Mouse (Mus musculus) CH12.LX (cell line): ENCODE measurements around the gene Fam222a. TPM values are rescaled to one million over a fixed set of nuclear protein-coding genes. Genes with fewer than 3 reads are reported as not detected.

ENCODE experiments used
- DNase-seq: peaks from one replicate; pipeline ENCODE4 v3.0.0-alpha.2; 2013; ENCODE audit errors: extremely low read depth
- H3K27ac ChIP-seq: 2 replicates; pipeline ENCODE4 v1.5.1; 2012; ENCODE audit warnings: low read depth, mild to moderate bottlenecking, control low read depth, moderate library complexity; ENCODE audit not compliant: insufficient read depth
- H3K27me3 ChIP-seq: replicated peaks from 2 replicates; pipeline ENCODE3; 2012; ENCODE audit warnings: inconsistent platforms
- H3K36me3 ChIP-seq, 2 experiments: replicated peaks in 1 of 2; 2 replicates each; pipeline versions ENCODE3 to v1.6.1; 2012; ENCODE audit warnings: inconsistent platforms in 1 of 2, low read length in 1 of 2, mild to moderate bottlenecking in 1 of 2, mixed read lengths in 1 of 2, moderate library complexity in 1 of 2; ENCODE audit not compliant: control insufficient read depth in 1 of 2, insufficient read depth in 1 of 2
- H3K4me1 ChIP-seq, 2 experiments: 2 replicates each; pipeline ENCODE4 v1.6.1; 2012; ENCODE audit warnings: inconsistent platforms in 1 of 2, moderate library complexity in 1 of 2; ENCODE audit not compliant: insufficient read depth in 2 of 2, control insufficient read depth in 1 of 2
- H3K4me2 ChIP-seq: 2 replicates; pipeline ENCODE4 v1.6.1; 2012; ENCODE audit warnings: low read depth, mild to moderate bottlenecking, control low read depth; ENCODE audit not compliant: poor library complexity, insufficient read depth, severe bottlenecking
- H3K4me3 ChIP-seq, 3 experiments: fragments of 150-350 bp in 1 of 3; sonication (generic) in 1 of 3; replicated peaks in 1 of 3; 2 replicates each; pipeline versions ENCODE3 to v1.5.1; 2011 to 2012; ENCODE audit warnings: low read depth in 2 of 3, low read length in 2 of 3, mild to moderate bottlenecking in 2 of 3, moderate library complexity in 2 of 3, control low read depth in 1 of 3, improper control_type of control experiment in 1 of 3, inconsistent platforms in 1 of 3, mixed read lengths in 1 of 3; ENCODE audit not compliant: poor library complexity in 1 of 3
- H3K79me2 ChIP-seq: replicated peaks from 2 replicates; pipeline ENCODE4 v1.6.1; 2012; ENCODE audit warnings: mild to moderate bottlenecking, moderate library complexity; ENCODE audit not compliant: control insufficient read depth, poor library complexity, insufficient read depth, severe bottlenecking; ENCODE audit errors: extremely low read depth
- H3K9ac ChIP-seq: 2 replicates; pipeline ENCODE4 v1.6.1; 2012; ENCODE audit warnings: low read depth, mild to moderate bottlenecking, control low read depth, moderate library complexity; ENCODE audit not compliant: insufficient read depth
- H3K9me3 ChIP-seq: replicated peaks from 2 replicates; pipeline ENCODE3; 2012; ENCODE audit warnings: low read length, inconsistent platforms, mixed read lengths
- BHLHE40 ChIP-seq: IDR thresholded peaks from 2 replicates; pipeline ENCODE4 v1.6.1; 2011; ENCODE audit warnings: mild to moderate bottlenecking, low read depth, low read length, improper control_type of control experiment
- CHD2 ChIP-seq: IDR thresholded peaks from 2 replicates; pipeline ENCODE4 v1.6.1; 2011; ENCODE audit warnings: low read length, improper control_type of control experiment
- E2F4 ChIP-seq: IDR thresholded peaks from 2 replicates; pipeline ENCODE4 v1.6.1; 2011; ENCODE audit warnings: low read depth, low read length, improper control_type of control experiment; ENCODE audit not compliant: insufficient replicate concordance
- EP300 ChIP-seq: IDR thresholded peaks from 2 replicates; pipeline ENCODE4 v1.6.1; 2011; ENCODE audit warnings: low read length, improper control_type of control experiment
- ETS1 ChIP-seq: conservative IDR thresholded peaks from 2 replicates; pipeline ENCODE4 v1.6.1; 2012; ENCODE audit warnings: low read depth, mild to moderate bottlenecking, inconsistent platforms, low read length, improper control_type of control experiment, moderate library complexity
- GABPA ChIP-seq: IDR thresholded peaks from 2 replicates; pipeline ENCODE4 v1.6.1; 2012; ENCODE audit warnings: low read depth, low read length, improper control_type of control experiment, inconsistent platforms; ENCODE audit not compliant: insufficient replicate concordance
- IRF4 ChIP-seq: IDR thresholded peaks from 2 replicates; pipeline ENCODE4 v1.6.1; 2014; ENCODE audit warnings: low read depth, mild to moderate bottlenecking, inconsistent platforms, low read length, improper control_type of control experiment
- JUND ChIP-seq: conservative IDR thresholded peaks from 2 replicates; pipeline ENCODE4 v1.6.1; 2011; ENCODE audit warnings: low read depth, low read length, improper control_type of control experiment
- MEF2A ChIP-seq: IDR thresholded peaks from 2 replicates; pipeline ENCODE4 v1.6.1; 2014; ENCODE audit warnings: low read depth, mild to moderate bottlenecking, inconsistent platforms, low read length, improper control_type of control experiment, borderline replicate concordance
- PAX5 ChIP-seq: IDR thresholded peaks from 2 replicates; pipeline ENCODE4 v1.6.1; 2012; ENCODE audit warnings: low read length, inconsistent platforms, mixed read lengths
- POLR2AphosphoS2 ChIP-seq: IDR thresholded peaks from 2 replicates; pipeline ENCODE4 v1.6.1; 2011; ENCODE audit warnings: low read depth, low read length, improper control_type of control experiment
- RAD21 ChIP-seq: IDR thresholded peaks from 2 replicates; pipeline ENCODE4 v1.6.1; 2011; ENCODE audit warnings: low read depth, mild to moderate bottlenecking, low read length, improper control_type of control experiment, moderate library complexity
- RCOR1 ChIP-seq: conservative IDR thresholded peaks from 2 replicates; pipeline ENCODE4 v1.6.1; 2012; ENCODE audit warnings: low read depth, mild to moderate bottlenecking, inconsistent platforms, low read length, improper control_type of control experiment
- SIN3A ChIP-seq: IDR thresholded peaks from 2 replicates; pipeline ENCODE4 v1.6.1; 2012; ENCODE audit warnings: low read length, improper control_type of control experiment, inconsistent platforms
- TBP ChIP-seq: conservative IDR thresholded peaks from 2 replicates; pipeline ENCODE4 v1.6.1; 2011; ENCODE audit warnings: low read depth, low read length, improper control_type of control experiment
- UBTF ChIP-seq: IDR thresholded peaks from 2 replicates; pipeline ENCODE4 v1.6.1; 2012; ENCODE audit warnings: low read depth, mild to moderate bottlenecking, inconsistent platforms, low read length, improper control_type of control experiment, moderate library complexity
- ZC3H11A ChIP-seq: IDR thresholded peaks from 2 replicates; pipeline ENCODE4 v1.6.1; 2012; ENCODE audit warnings: low read depth, mild to moderate bottlenecking, inconsistent platforms, low read length, improper control_type of control experiment
- ZKSCAN1 ChIP-seq: IDR thresholded peaks from 2 replicates; pipeline ENCODE4 v1.6.1; 2012; ENCODE audit warnings: low read depth, inconsistent platforms, low read length, improper control_type of control experiment, borderline replicate concordance
- ZMIZ1 ChIP-seq: IDR thresholded peaks from 2 replicates; pipeline ENCODE4 v1.6.1; 2012; ENCODE audit warnings: low read depth, mild to moderate bottlenecking, inconsistent platforms, low read length, improper control_type of control experiment
- dilution Hi-C: fragments of 300-500 bp; cut with MboI; formaldehyde crosslinking; loops from 2 replicates; pipeline ENCODE4 v1.14.3; 2020; ENCODE audit warnings: low sequenced_read_pairs; ENCODE audit not compliant: extremely low pct_unique_long_range_greater_than_20kb, extremely low pct_ligation_motif_present
- in situ Hi-C: fragments of 300-500 bp; cut with MboI; formaldehyde crosslinking; loops from 3 replicates; pipeline ENCODE4 v1.14.3; 2019; ENCODE audit warnings: low sequenced_read_pairs, low pct_ligation_motif_present, low pct_unique_long_range_greater_than_20kb, mixed read lengths
- polyA plus RNA-seq: library from polyadenylated mRNA; unstranded; fragments of >175 nt; gene quantifications from 2 replicates; pipeline ENCODE4 v1.2.1, GENCODE M21; 2012; ENCODE audit warnings: low read depth; ENCODE audit not compliant: insufficient read length
- total RNA-seq, 2 experiments: library from RNA; depleted of rRNA; stranded (reverse); fragments of 300-350 nt in 1 of 2; fragments of >200 nt in 1 of 2; gene quantifications; 2 replicates each; pipeline ENCODE4 v1.2.3; 2012 to 2014

The Fam222a gene
- total and polyA plus RNA-seq, 3 experiments: 0.13 TPM; not detected in 2

- no peaks in the 10 kb centered on the region for H3K36me3 ChIP-seq
- no peak for DNase-seq
- TF ChIP-seq ZMIZ1: no peak
- TF ChIP-seq E2F4: no peak
- no peak for TF ChIP-seq RAD21
- no peak for TF ChIP-seq MEF2A
- TF ChIP-seq BHLHE40: no peak
- no peak for TF ChIP-seq TBP
- TF ChIP-seq PAX5: no peak
- no peak for TF ChIP-seq ETS1
- TF ChIP-seq JUND: no peak
- TF ChIP-seq POLR2AphosphoS2: no peak
- TF ChIP-seq EP300: no peak
- TF ChIP-seq CHD2: no peak
- TF ChIP-seq RCOR1: no peak
- dilution Hi-C loops (no loop called here), in situ Hi-C loops (no loop called here)
- no peak overlapping the region for H3K4me3 ChIP-seq
- no peak overlapping the region for H3K27ac ChIP-seq
- no peak overlapping the region for H3K4me2 ChIP-seq
- H3K9me3 ChIP-seq: no peaks in the 10 kb centered on the region
- no peaks in the 10 kb centered on the region for H3K79me2 ChIP-seq
- peaks cover 38% of the 10 kb centered on the region for H3K27me3 ChIP-seq
- no peak overlapping the region for H3K9ac ChIP-seq
- H3K4me1 ChIP-seq: peaks cover 4 to 24% of the 10 kb centered on the region in 2 experiments
These were observed 38.2 kb downstream of the Fam222a start for GRCm38 (mm10) chr5:114605981-114606380.

GRCm38 (mm10) chr5:114607651-114608050 is 39.8 kb downstream of the Fam222a start:
- no peaks in the 10 kb centered on the region for H3K9me3 ChIP-seq
- H3K9ac ChIP-seq: no peak overlapping the region
- DNase-seq: no peak
- TF ChIP-seq IRF4: no peak
- no peak for TF ChIP-seq ETS1
- TF ChIP-seq SIN3A: no peak
- TF ChIP-seq TBP: no peak
- no peak for TF ChIP-seq GABPA
- TF ChIP-seq ZC3H11A: no peak
- TF ChIP-seq UBTF: no peak
- no peak for TF ChIP-seq ZKSCAN1
- no peak for TF ChIP-seq BHLHE40
- peaks cover 46% of the 10 kb centered on the region for H3K27me3 ChIP-seq
- H3K4me2 ChIP-seq: no peak overlapping the region
- no peaks in the 10 kb centered on the region for H3K79me2 ChIP-seq
- H3K36me3 ChIP-seq: no peaks in the 10 kb centered on the region
- no peak overlapping the region for H3K4me3 ChIP-seq
- dilution Hi-C loops: no loop called here
- no peak overlapping the region for H3K27ac ChIP-seq
- peaks cover 16 to 39% of the 10 kb centered on the region in 2 experiments for H3K4me1 ChIP-seq
- in situ Hi-C loops: no loop called here
